Comparison of ENCODE assay signal across 9 mouse cellular contexts in the genomic region with DNA sequence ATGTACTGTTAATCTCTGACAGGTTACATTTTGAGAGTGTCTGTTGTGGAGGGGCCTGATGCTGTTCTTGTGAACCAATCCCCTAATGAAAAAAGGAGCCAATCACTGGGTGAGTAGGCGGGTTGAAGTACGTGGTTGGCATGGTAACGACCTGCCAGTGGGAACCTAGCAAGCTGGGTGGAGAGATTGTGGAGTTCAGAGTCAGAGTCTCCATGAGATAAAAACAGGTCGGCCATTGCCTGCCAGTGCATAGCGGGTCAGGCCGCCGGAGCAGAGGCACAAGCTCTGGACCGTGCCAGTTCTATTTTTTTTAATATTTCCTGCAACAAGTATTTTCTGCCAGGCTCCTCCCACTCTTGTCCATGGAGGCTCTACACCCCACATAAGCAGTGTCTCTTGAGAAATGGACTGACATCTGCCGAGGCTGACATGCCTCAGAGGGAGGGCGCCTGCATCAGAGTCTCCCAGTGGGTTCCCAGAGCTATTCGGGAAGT. TPM values are rescaled to one million over a fixed set of nuclear protein-coding genes. Genes with fewer than 3 reads are reported as not detected.
A peak's percentile ranks its signal among the peaks of the same experiment; 100 is the strongest.
DNase-seq lines count a peak whose midpoint lies in the region; ATAC-seq and TF ChIP-seq lines count a peak whose summit lies in the region.
"Had no signal": no experiment of that assay in that cellular context is flagged by ENCODE, and none has a peak within 500 bp of the region (broad histone marks: within the 10 kb centered on the region; RNA-seq: fewer than 3 reads in every experiment).

No protein-coding gene starts in this region.

- H3K9me3 ChIP-seq in intestine, embryonic 14.5 days (ENCODE audit: control insufficient read depth, low read length), result no peaks in the 10 kb centered on the region
- H3K9me3 ChIP-seq in intestine, postnatal 0 days (ENCODE audit: control insufficient read depth), result no peaks in the 10 kb centered on the region
- H3K9me3 ChIP-seq in forebrain, embryonic 16.5 days (ENCODE audit: control insufficient read depth, low read length), result no peaks in the 10 kb centered on the region

- H3K4me1 ChIP-seq in intestine, embryonic 14.5 days (replicated peaks; ENCODE audit: control insufficient read depth, insufficient read depth, low read length), result no peaks in the 10 kb centered on the region
- no peaks in the 10 kb centered on the region for H3K4me1 ChIP-seq in intestine, postnatal 0 days (replicated peaks; ENCODE audit: control insufficient read depth, insufficient read depth, low read length)
- H3K4me1 ChIP-seq in forebrain, embryonic 16.5 days (replicated peaks; ENCODE audit: control insufficient read depth, insufficient read depth, low read length), result 0 out of 2 replicates have a peak, but pooled peaks cover 2% of the 10 kb centered on the region

- H3K36me3 ChIP-seq in intestine, embryonic 14.5 days (ENCODE audit: control insufficient read depth, insufficient read depth, low read length), result peaks cover 25% of the 10 kb centered on the region
- peaks cover 44% of the 10 kb centered on the region for H3K36me3 ChIP-seq in intestine, postnatal 0 days (ENCODE audit: control insufficient read depth, insufficient read depth)
- H3K36me3 ChIP-seq in forebrain, embryonic 16.5 days (ENCODE audit: control insufficient read depth, insufficient read depth), result peaks cover 7% of the 10 kb centered on the region

- no peak for DNase-seq in intestine, embryonic 14.5 days (ENCODE audit: low spot score)
- DNase-seq in ZHBTc4 (ENCODE audit: low read depth, low spot score), result peak; percentile 72
- no peak for DNase-seq in kidney, adult 18-20 months
- DNase-seq in thymus, postnatal 10 days (ENCODE audit: low spot score in 2 of 2), result no peak
- no peak for DNase-seq in left cerebral cortex, adult 18-20 months (ENCODE audit: low spot score in 2 of 2)
- DNase-seq: cerebellum, adult 11 months had no signal

- TF ChIP-seq CTCF in intestine, postnatal 0 days (IDR thresholded peaks at IDR 0.05; ENCODE audit: low read depth), result no peak

- no peak overlapping the region for H3K4me2 ChIP-seq in intestine, embryonic 14.5 days (ENCODE audit: low read length)
- no peak overlapping the region for H3K4me2 ChIP-seq in intestine, postnatal 0 days (replicated peaks; ENCODE audit: low read depth)
- H3K4me2 ChIP-seq in forebrain, embryonic 16.5 days (ENCODE audit: low read length), result no peak overlapping the region

- ATAC-seq in intestine, embryonic 14.5 days (replicated peaks; ENCODE audit: low FRiP score, low TSS enrichment, low read depth), result 0 out of 2 replicates have a peak, but pooled peaks have one; percentile 27
- ATAC-seq in intestine, postnatal 0 days, result no peak
- ATAC-seq in forebrain, embryonic 16.5 days, result peak; percentile 73
- ATAC-seq in megakaryocyte progenitor cell, adult 5-6 weeks (replicated peaks; ENCODE audit: poor library complexity), result peak; percentile 60

- H3K27ac ChIP-seq in intestine, embryonic 14.5 days (ENCODE audit: low read depth), result no peak overlapping the region
- H3K27ac ChIP-seq in intestine, postnatal 0 days (ENCODE audit: low read depth, low read length), result no peak overlapping the region
- H3K27ac ChIP-seq in forebrain, embryonic 16.5 days (ENCODE audit: low read length), result no peak overlapping the region

- no peak overlapping the region for H3K9ac ChIP-seq in intestine, embryonic 14.5 days (ENCODE audit: low read length)
- no peak overlapping the region for H3K9ac ChIP-seq in intestine, postnatal 0 days (ENCODE audit: low read depth, low read length)
- no peak overlapping the region for H3K9ac ChIP-seq in forebrain, embryonic 16.5 days (replicated peaks; ENCODE audit: low read depth, low read length)

- WGBS in intestine, embryonic 14.5 days, result 70% methylated on average over 11 of the region's 11 CpGs
- WGBS in intestine, postnatal 0 days, result 71% methylated on average over 11 of the region's 11 CpGs
- 70% methylated on average over 11 of the region's 11 CpGs for WGBS in forebrain, embryonic 16.5 days

- no peaks in the 10 kb centered on the region for H3K27me3 ChIP-seq in intestine, embryonic 14.5 days (replicated peaks; ENCODE audit: control insufficient read depth, insufficient read depth, low read length)
- H3K27me3 ChIP-seq in intestine, postnatal 0 days (replicated peaks; ENCODE audit: control insufficient read depth, insufficient read depth, low read length), result no peaks in the 10 kb centered on the region
- H3K27me3 ChIP-seq in forebrain, embryonic 16.5 days (replicated peaks; ENCODE audit: control insufficient read depth, insufficient read depth, low read length), result no peaks in the 10 kb centered on the region

- no peak overlapping the region for H3K4me3 ChIP-seq in intestine, embryonic 14.5 days (ENCODE audit: low read depth, low read length)
- H3K4me3 ChIP-seq in intestine, postnatal 0 days (ENCODE audit: low read depth, low read length), result no peak overlapping the region
- H3K4me3 ChIP-seq in forebrain, embryonic 16.5 days (replicated peaks; ENCODE audit: low read length), result no peak overlapping the region

RNA-seq across cellular contexts. Expression of a gene that starts 27.4 kb away (rescaled TPM):
- polyA plus RNA-seq in intestine, embryonic 14.5 days (2014; fragmentation: Nextera tagmentation; extraction: Ambion mirVana), result 198 and 224 TPM in 2 replicates
- polyA plus RNA-seq in intestine, postnatal 0 days (2015; fragmentation: Nextera tagmentation; extraction: Ambion mirVana), result 147 and 151 TPM in 2 replicates
- 273 and 294 TPM in 2 replicates for polyA plus RNA-seq in forebrain, embryonic 16.5 days (2015; fragmentation: Nextera tagmentation; extraction: Ambion mirVana)
- total RNA-seq in megakaryocyte progenitor cell, adult 5-6 weeks (2015), result 102 and 112 TPM in 2 replicates
- total RNA-seq in megakaryocyte progenitor cell, adult 5-6 weeks (2017), result 45.9 and 46.0 TPM in 2 replicates
- total RNA-seq in left cerebral cortex, adult 18-20 months (2021), result 100 to 1,000 TPM; 130 to 134 TPM
